Comparison of ENCODE assay signal across 10 mouse cellular contexts in the genomic region with DNA sequence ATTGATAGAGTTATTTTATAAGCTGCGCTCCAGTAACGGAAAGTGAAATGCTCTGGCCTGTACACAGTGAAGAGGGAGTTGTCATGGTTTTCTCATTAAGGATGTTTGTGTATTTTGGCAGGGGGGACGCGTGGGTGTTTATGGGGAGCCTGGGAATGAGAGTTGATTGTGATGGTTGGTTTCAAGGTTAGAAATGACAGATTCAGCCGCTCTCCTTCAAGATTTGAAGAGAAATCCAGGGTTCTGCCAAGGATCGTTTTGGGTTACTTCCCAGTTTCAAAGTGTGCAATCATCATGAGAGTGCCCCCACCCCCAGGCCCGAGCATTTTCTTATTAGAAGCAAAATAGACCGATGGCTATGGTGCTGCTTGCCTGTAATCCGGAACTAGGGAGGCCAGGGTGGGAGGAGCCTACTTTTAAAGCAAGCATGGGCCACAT.
DNase-seq lines count a peak whose midpoint lies in the region; ATAC-seq and TF ChIP-seq lines count a peak whose summit lies in the region.
"Had no signal": no experiment of that assay in that cellular context is flagged by ENCODE, and none has a peak within 500 bp of the region (broad histone marks: within the 10 kb centered on the region; RNA-seq: fewer than 3 reads in every experiment).

No protein-coding gene starts in this region.

- no peak for ATAC-seq in midbrain, postnatal 0 days (ENCODE audit: low FRiP score)
- ATAC-seq in lung, embryonic 14.5 days (ENCODE audit: insufficient read depth): peak; percentile 87
- no peak for ATAC-seq in hindbrain, embryonic 16.5 days
- ATAC-seq: inflammation-experienced regulatory T-cells, adult 6 months had no signal

- H3K4me3 ChIP-seq in midbrain, postnatal 0 days (ENCODE audit: low read depth, low read length): no peak overlapping the region
- H3K4me3 ChIP-seq in midbrain, embryonic 10.5 days: no peak overlapping the region
- H3K4me3 ChIP-seq in lung, embryonic 14.5 days (ENCODE audit: low read depth, low read length): no peak overlapping the region
- H3K4me3 ChIP-seq in hindbrain, embryonic 16.5 days (ENCODE audit: low read length): no peak overlapping the region
- H3K4me3 ChIP-seq: midbrain, embryonic 12.5 days had no signal

- H3K9ac ChIP-seq in midbrain, postnatal 0 days (replicated peaks; ENCODE audit: low read length, poor library complexity, severe bottlenecking): no peak overlapping the region
- H3K9ac ChIP-seq in lung, embryonic 14.5 days: no peak overlapping the region
- no peak overlapping the region for H3K9ac ChIP-seq in hindbrain, embryonic 16.5 days (ENCODE audit: low read depth, low read length)
- H3K9ac ChIP-seq: midbrain, embryonic 12.5 days had no signal

- TF ChIP-seq CTCF in midbrain, postnatal 0 days (IDR thresholded peaks at IDR 0.05): no peak
- no peak for TF ChIP-seq CTCF in lung, embryonic 14.5 days (IDR thresholded peaks at IDR 0.05; ENCODE audit: low read depth)

- no peaks in the 10 kb centered on the region for H3K4me1 ChIP-seq in midbrain, postnatal 0 days (ENCODE audit: insufficient read depth, low read length)
- H3K4me1 ChIP-seq in midbrain, embryonic 10.5 days: no peaks in the 10 kb centered on the region
- H3K4me1 ChIP-seq in lung, embryonic 14.5 days (ENCODE audit: insufficient read depth): peaks cover 11% of the 10 kb centered on the region
- no peaks in the 10 kb centered on the region for H3K4me1 ChIP-seq in hindbrain, embryonic 16.5 days (ENCODE audit: control insufficient read depth, insufficient read depth, low read depth, low read length)
- H3K4me1 ChIP-seq: midbrain, embryonic 12.5 days had no signal

- peak; percentile 36 for DNase-seq in adrenal gland, postnatal 14 days
- no peak for DNase-seq in adrenal gland, postnatal 4 days (ENCODE audit: low spot score in 2 of 2)
- peak; percentile 38 for DNase-seq in midbrain, postnatal 0 days (ENCODE audit: low spot score)
- DNase-seq in midbrain, embryonic 10.5 days (ENCODE audit: low spot score): no peak
- peak; percentile 85 for DNase-seq in lung, embryonic 14.5 days
- DNase-seq in urinary bladder, postnatal 4 days (ENCODE audit: low spot score in 2 of 2): peak; percentile 67 to 75
- no peak for DNase-seq in embryo, embryonic 9.5 days (ENCODE audit: extremely low spot score)

- H3K9me3 ChIP-seq in midbrain, postnatal 0 days (ENCODE audit: low read length): no peaks in the 10 kb centered on the region
- H3K9me3 ChIP-seq in midbrain, embryonic 10.5 days (replicated peaks): no peaks in the 10 kb centered on the region
- no peaks in the 10 kb centered on the region for H3K9me3 ChIP-seq in lung, embryonic 14.5 days (ENCODE audit: low read depth, low read length)
- no peaks in the 10 kb centered on the region for H3K9me3 ChIP-seq in hindbrain, embryonic 16.5 days (ENCODE audit: control insufficient read depth, low read length)
- H3K9me3 ChIP-seq: midbrain, embryonic 12.5 days had no signal

- no peak overlapping the region for H3K4me2 ChIP-seq in midbrain, postnatal 0 days (ENCODE audit: low read depth, low read length, poor library complexity, severe bottlenecking)
- H3K4me2 ChIP-seq in lung, embryonic 14.5 days: no peak overlapping the region
- no peak overlapping the region for H3K4me2 ChIP-seq in hindbrain, embryonic 16.5 days (ENCODE audit: low read length)
- H3K4me2 ChIP-seq: midbrain, embryonic 12.5 days had no signal

- H3K27me3 ChIP-seq in midbrain, postnatal 0 days (ENCODE audit: insufficient read depth, low read length): no peaks in the 10 kb centered on the region
- no peaks in the 10 kb centered on the region for H3K27me3 ChIP-seq in midbrain, embryonic 10.5 days (ENCODE audit: low read depth, poor library complexity, severe bottlenecking)
- peaks cover 3% of the 10 kb centered on the region; the same call in 1 of the 2 replicates for H3K27me3 ChIP-seq in lung, embryonic 14.5 days (ENCODE audit: insufficient read depth, low read length)
- no peaks in the 10 kb centered on the region for H3K27me3 ChIP-seq in hindbrain, embryonic 16.5 days (replicated peaks; ENCODE audit: control insufficient read depth, insufficient read depth, low read length)

- WGBS in midbrain, postnatal 0 days: 76% methylated on average over 9 of the region's 9 CpGs
- WGBS in midbrain, embryonic 10.5 days: 85% methylated on average over 9 of the region's 9 CpGs
- 38% methylated on average over 9 of the region's 9 CpGs for WGBS in lung, embryonic 14.5 days
- 63% methylated on average over 9 of the region's 9 CpGs for WGBS in hindbrain, embryonic 16.5 days

- no peaks in the 10 kb centered on the region for H3K36me3 ChIP-seq in midbrain, postnatal 0 days (ENCODE audit: insufficient read depth, low read length)
- no peaks in the 10 kb centered on the region for H3K36me3 ChIP-seq in midbrain, embryonic 10.5 days
- H3K36me3 ChIP-seq in lung, embryonic 14.5 days (ENCODE audit: insufficient read depth): no peaks in the 10 kb centered on the region
- no peaks in the 10 kb centered on the region for H3K36me3 ChIP-seq in hindbrain, embryonic 16.5 days (ENCODE audit: control insufficient read depth, insufficient read depth, low read length)
- H3K36me3 ChIP-seq: midbrain, embryonic 12.5 days had no signal

- no peak overlapping the region for H3K27ac ChIP-seq in midbrain, postnatal 0 days (ENCODE audit: low read depth, low read length)
- no peak overlapping the region for H3K27ac ChIP-seq in midbrain, embryonic 10.5 days (replicated peaks)
- H3K27ac ChIP-seq in lung, embryonic 14.5 days (ENCODE audit: low read depth): peak overlapping the region; percentile 54
- no peak overlapping the region for H3K27ac ChIP-seq in hindbrain, embryonic 16.5 days (ENCODE audit: low read depth, low read length)
- H3K27ac ChIP-seq: midbrain, embryonic 12.5 days had no signal

Comparison
In these comparisons a context has a peak if more than half of its experiments do, and no peak if none do; other contexts are left out.
1. DNase-seq: peak in adrenal gland, postnatal 14 days (single experiment), midbrain, postnatal 0 days (single experiment), lung, embryonic 14.5 days (single experiment) and urinary bladder, postnatal 4 days (2 of 2); none in adrenal gland, postnatal 4 days (0 of 2), midbrain, embryonic 10.5 days (single experiment) and embryo, embryonic 9.5 days (single experiment).